Mouse (Mus musculus) midbrain, postnatal 0 days (tissue): ENCODE data around the gene Ston1. TPM values are rescaled to one million over a fixed set of nuclear protein-coding genes. Genes with fewer than 3 reads are reported as not detected.

Source experiments
- ATAC-seq: fragments of 200-750 bp; cut with Nextera tagmentation; 2 replicates; pipeline ENCODE4 v1.8.0; 2017; ENCODE audit warnings: moderate number of reproducible peaks, mild to moderate bottlenecking, moderate TSS enrichment, moderate library complexity; ENCODE audit not compliant: low FRiP score
- DNase-seq: peaks from one replicate; pipeline ENCODE4 v3.0.0-alpha.2; 2015; ENCODE audit warnings: low spot score
- H3K27ac ChIP-seq: fragments of 300-500 bp; sonication (generic); 2 replicates; pipeline ENCODE4 v1.5.1; 2014; ENCODE audit warnings: low read depth, mild to moderate bottlenecking, low read length, mixed read lengths
- H3K27me3 ChIP-seq: fragments of 300-500 bp; sonication (generic); 2 replicates; pipeline ENCODE4 v1.6.1; 2014; ENCODE audit warnings: low read length, control low read depth, mixed read lengths; ENCODE audit not compliant: insufficient read depth
- H3K36me3 ChIP-seq: fragments of 300-500 bp; sonication (generic); 2 replicates; pipeline ENCODE4 v1.6.1; 2014; ENCODE audit warnings: low read length, control low read depth, mixed read lengths; ENCODE audit not compliant: insufficient read depth
- H3K4me1 ChIP-seq: fragments of 300-500 bp; sonication (generic); 2 replicates; pipeline ENCODE4 v1.6.1; 2014; ENCODE audit warnings: mild to moderate bottlenecking, control low read depth, antibody characterized with exemption, low read length, mixed read lengths; ENCODE audit not compliant: insufficient read depth
- H3K4me2 ChIP-seq: fragments of 300-500 bp; sonication (generic); 2 replicates; pipeline ENCODE4 v1.6.1; 2014; ENCODE audit warnings: low read depth, mild to moderate bottlenecking, low read length, mixed read lengths; ENCODE audit not compliant: poor library complexity, severe bottlenecking
- H3K4me3 ChIP-seq: fragments of 300-500 bp; sonication (generic); 2 replicates; pipeline ENCODE4 v1.5.1; 2014; ENCODE audit warnings: low read depth, mild to moderate bottlenecking, low read length, moderate library complexity
- H3K9ac ChIP-seq: fragments of 300-500 bp; sonication (generic); replicated peaks from 2 replicates; pipeline ENCODE4 v1.6.1; 2014; ENCODE audit warnings: mild to moderate bottlenecking, low read length, moderate library complexity, mixed read lengths; ENCODE audit not compliant: poor library complexity, severe bottlenecking
- H3K9me3 ChIP-seq: fragments of 300-500 bp; sonication (generic); 2 replicates; pipeline ENCODE4 v1.6.1; 2016; ENCODE audit warnings: low read length, control low read depth
- CTCF ChIP-seq: IDR thresholded peaks from 2 replicates; pipeline ENCODE4 v1.5.1; 2016; ENCODE audit warnings: antibody characterized with exemption, mild to moderate bottlenecking
- WGBS: fragments of 180-500 bp; shearing (Covaris S2); extraction: QIAGEN DNeasy Blood & Tissue Kit; methylation state at CpG from one replicate; pipeline ENCODE4 v1.1.7; 2014; 5-methylcytosine and 5-hydroxymethylcytosine counted together
- polyA plus RNA-seq: library from polyadenylated mRNA; unstranded; fragments of >200 nt; fragmentation: Nextera tagmentation; extraction: Ambion mirVana; gene quantifications from 2 replicates; pipeline ENCODE4 v1.2.1, GENCODE M21; 2015
- total RNA-seq: library from RNA; depleted of rRNA; stranded (reverse); fragments of >200 nt; gene quantifications from 2 replicates; pipeline ENCODE4 v1.2.3, GENCODE M21; 2014

Gene Ston1
- total and polyA plus RNA-seq, 2 experiments from 2014 or later: 1.3 to 4.0 TPM

GRCm38 (mm10) chr17:88553001-88553449, 44.5 kb upstream of the Ston1 start:
- H3K36me3 ChIP-seq: peaks cover 30% of the 10 kb centered on the region
- no peak overlapping the region for H3K4me2 ChIP-seq
- H3K9ac ChIP-seq: no peak overlapping the region
- H3K4me1 ChIP-seq: no peaks in the 10 kb centered on the region
- H3K27ac ChIP-seq: no peak overlapping the region
- TF ChIP-seq CTCF: no peak
- no peak for DNase-seq
- no peaks in the 10 kb centered on the region for H3K9me3 ChIP-seq
- H3K27me3 ChIP-seq: no peaks in the 10 kb centered on the region
- H3K4me3 ChIP-seq: no peak overlapping the region
- 55% methylated on average over 8 of the region's 8 CpGs for WGBS
- no peak for ATAC-seq

- no peak for TF ChIP-seq CTCF
- H3K4me2 ChIP-seq: no peak overlapping the region
- H3K27me3 ChIP-seq: no peaks in the 10 kb centered on the region
- H3K4me3 ChIP-seq: no peak overlapping the region
- no peak for DNase-seq
- peaks cover 28% of the 10 kb centered on the region for H3K36me3 ChIP-seq
- no peaks in the 10 kb centered on the region for H3K4me1 ChIP-seq
- H3K9me3 ChIP-seq: no peaks in the 10 kb centered on the region
- ATAC-seq: no peak
- H3K9ac ChIP-seq: no peak overlapping the region
- 90% methylated on average over 11 of the region's 11 CpGs for WGBS
- H3K27ac ChIP-seq: no peak overlapping the region
These were observed 43.9 kb upstream of the Ston1 start for GRCm38 (mm10) chr17:88553473-88554087.

GRCm38 (mm10) chr17:88556176-88556575, 41.3 kb upstream of the Ston1 start:
- Histone ChIP-seq H3K9ac (no peak overlapping the region), H3K9me3 (no peaks in the 10 kb centered on the region), H3K27ac (no peak overlapping the region), H3K4me2 (no peak overlapping the region), H3K4me1 (no peaks in the 10 kb centered on the region), H3K4me3 (no peak overlapping the region), H3K36me3 (peaks cover 20% of the 10 kb centered on the region; the same call in 1 of the 2 replicates), H3K27me3 (no peaks in the 10 kb centered on the region)
- TF ChIP-seq CTCF: no peak
- 74% methylated on average over 13 of the region's 13 CpGs for WGBS
- DNase-seq (peak; percentile 51), ATAC-seq (no peak)

GRCm38 (mm10) chr17:88556688-88557087, 40.8 kb upstream of the Ston1 start:
- Histone ChIP-seq H3K4me1 (no peaks in the 10 kb centered on the region), H3K4me3 (no peak overlapping the region), H3K27ac (no peak overlapping the region), H3K9me3 (no peaks in the 10 kb centered on the region), H3K27me3 (no peaks in the 10 kb centered on the region), H3K4me2 (no peak overlapping the region), H3K9ac (no peak overlapping the region), H3K36me3 (peaks cover 23% of the 10 kb centered on the region; the same call in 1 of the 2 replicates)
- peak; percentile 25 for TF ChIP-seq CTCF
- DNase-seq (no peak), ATAC-seq (no peak)
- 76% methylated on average over 4 of the region's 4 CpGs for WGBS

GRCm38 (mm10) chr17:88558168-88558842, 39.2 kb upstream of the Ston1 start:
- no peak overlapping the region for H3K4me2 ChIP-seq
- no peaks in the 10 kb centered on the region for H3K27me3 ChIP-seq
- H3K4me3 ChIP-seq: no peak overlapping the region
- no peak overlapping the region for H3K27ac ChIP-seq
- no peak overlapping the region for H3K9ac ChIP-seq
- H3K4me1 ChIP-seq: no peaks in the 10 kb centered on the region
- 27% methylated on average over 13 of the region's 13 CpGs for WGBS
- H3K36me3 ChIP-seq: peaks cover 33% of the 10 kb centered on the region; the same call in 1 of the 2 replicates
- TF ChIP-seq CTCF: peak; percentile 93
- ATAC-seq: peak; percentile 73
- DNase-seq: peak; percentile 85
- H3K9me3 ChIP-seq: no peaks in the 10 kb centered on the region

GRCm38 (mm10) chr17:88563611-88564010, 33.9 kb upstream of the Ston1 start:
- Histone ChIP-seq H3K27me3 (no peaks in the 10 kb centered on the region), H3K27ac (no peak overlapping the region), H3K4me3 (no peak overlapping the region), H3K9me3 (no peaks in the 10 kb centered on the region), H3K36me3 (peaks cover 25% of the 10 kb centered on the region), H3K9ac (no peak overlapping the region), H3K4me1 (no peaks in the 10 kb centered on the region), H3K4me2 (no peak overlapping the region)
- ATAC-seq (no peak), DNase-seq (no peak)
- no peak for TF ChIP-seq CTCF
- 84% methylated on average over 3 of the region's 3 CpGs for WGBS
